Mouse (Mus musculus): ENCODE results near the gene Fam20b. TPM values are rescaled to one million over a fixed set of nuclear protein-coding genes. Genes with fewer than 3 reads are reported as not detected.

The Fam20b gene
- total RNA-seq, 4 experiments from 2014 or later, result 59.9 to 68.8 (median 65.7) TPM

- no peak for DNase-seq (ENCODE audit: low spot score)
Measured at GRCm38 (mm10) chr1:156730802-156731201, 11.9 kb upstream of the Fam20b start.

- no peak for DNase-seq (ENCODE audit: low spot score)
Measured at GRCm38 (mm10) chr1:156727234-156728108, 8.6 kb upstream of the Fam20b start.

GRCm38 (mm10) chr1:156722089-156722488, 3.2 kb upstream of the Fam20b start:
- DNase-seq (ENCODE audit: low spot score), result no peak

- DNase-seq (ENCODE audit: low spot score), result no peak
Measured at GRCm38 (mm10) chr1:156720046-156720445, 1.2 kb upstream of the Fam20b start.

GRCm38 (mm10) chr1:156718286-156718949, 468 bp downstream of the Fam20b start:
- peak; percentile 8 for DNase-seq (ENCODE audit: low spot score)

- no peak for DNase-seq (ENCODE audit: low spot score)
Measured at GRCm38 (mm10) chr1:156717751-156718285, 1.1 kb downstream of the Fam20b start.

- no peak for DNase-seq (ENCODE audit: low spot score)
Measured at GRCm38 (mm10) chr1:156716681-156717080, 2.2 kb downstream of the Fam20b start.

- DNase-seq (ENCODE audit: low spot score), result no peak
Measured at GRCm38 (mm10) chr1:156710472-156711098, 8.3 kb downstream of the Fam20b start.

GRCm38 (mm10) chr1:156708672-156709071, 10.2 kb downstream of the Fam20b start:
- no peak for DNase-seq (ENCODE audit: low spot score)

- no peak for DNase-seq (ENCODE audit: low spot score)
Measured at GRCm38 (mm10) chr1:156705696-156706285, 13.1 kb downstream of the Fam20b start.

- no peak for DNase-seq (ENCODE audit: low spot score)
Measured at GRCm38 (mm10) chr1:156703444-156703843, 15.4 kb downstream of the Fam20b start.

GRCm38 (mm10) chr1:156702151-156702550, 16.7 kb downstream of the Fam20b start:
- no peak for DNase-seq (ENCODE audit: low spot score)

GRCm38 (mm10) chr1:156686025-156686661, 32.7 kb downstream of the Fam20b start:
- no peak for DNase-seq (ENCODE audit: low spot score)

- DNase-seq (ENCODE audit: low spot score), result no peak
Measured at GRCm38 (mm10) chr1:156679599-156679998, 39.3 kb downstream of the Fam20b start.

GRCm38 (mm10) chr1:156677230-156677629, 41.7 kb downstream of the Fam20b start:
- DNase-seq (ENCODE audit: low spot score), result no peak

GRCm38 (mm10) chr1:156676596-156676995, 42.3 kb downstream of the Fam20b start:
- DNase-seq (ENCODE audit: low spot score), result no peak

GRCm38 (mm10) chr1:156676171-156676570, 42.7 kb downstream of the Fam20b start:
- DNase-seq (ENCODE audit: low spot score), result peak; percentile 57

GRCm38 (mm10) chr1:156674195-156675000, 44.5 kb downstream of the Fam20b start, which contains the start of gene Tor3a:
TSS of gene Tor3a (minus strand) at chr1:156674356.
- DNase-seq (ENCODE audit: low spot score), result peak; percentile 88

- peak; percentile 46 for DNase-seq (ENCODE audit: low spot score)
Measured at GRCm38 (mm10) chr1:156673476-156674194, 45.3 kb downstream of the Fam20b start.
